Mouse (Mus musculus) kidney, adult 9 months (tissue): ENCODE measurements around the gene Kcnc1.

Source experiments
- DNase-seq: peaks from one replicate; pipeline ENCODE4 v3.0.0; 2022

The Kcnc1 gene

DNA sequence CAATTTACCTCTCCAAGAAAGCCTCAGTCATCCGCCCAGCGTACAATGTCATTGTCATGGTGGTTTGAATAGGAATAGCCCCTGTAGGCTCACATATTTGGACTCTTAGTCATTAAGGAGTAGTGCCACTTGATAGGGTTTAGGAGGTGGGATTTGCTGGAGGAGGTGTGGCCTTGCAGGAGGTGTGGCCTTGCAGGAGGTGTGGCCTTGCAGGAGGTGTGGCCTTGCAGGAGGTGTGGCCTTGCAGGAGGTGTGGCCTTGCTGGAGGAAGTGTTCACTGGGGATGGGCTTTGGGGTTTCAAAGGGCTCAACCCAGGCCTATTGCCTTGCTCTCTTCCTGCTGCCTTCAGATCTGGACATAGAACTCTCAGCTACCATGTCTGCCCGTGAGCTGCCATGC lies 81.2 kb downstream of the Kcnc1 start:
- DNase-seq = no peak

- no peak for DNase-seq
Measured at GRCm38 (mm10) chr7:46479793-46480192, 83.5 kb downstream of the Kcnc1 start.

DNA sequence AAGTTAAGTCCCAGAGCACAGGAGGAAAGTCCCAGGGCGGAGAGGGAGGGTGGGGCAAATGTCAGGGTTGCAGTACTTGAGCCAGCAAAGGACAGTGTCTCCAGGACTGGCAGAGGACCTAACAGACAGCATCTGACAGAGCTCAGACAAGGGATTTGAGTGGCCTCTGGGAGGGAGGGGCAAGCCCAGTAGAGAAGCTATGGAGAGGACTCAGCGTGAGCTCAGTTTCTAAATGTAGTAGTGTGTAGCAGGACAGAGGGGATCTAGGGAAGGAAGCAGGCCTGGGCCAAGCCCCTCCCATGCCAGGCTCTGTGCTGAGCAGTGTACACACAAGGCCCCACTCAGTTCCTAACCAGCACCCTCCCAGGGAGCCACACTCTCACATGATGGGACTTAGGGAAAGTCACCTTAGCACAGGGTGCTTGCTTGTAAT lies 85.8 kb downstream of the Kcnc1 start:
- peak; percentile 13 for DNase-seq

DNA sequence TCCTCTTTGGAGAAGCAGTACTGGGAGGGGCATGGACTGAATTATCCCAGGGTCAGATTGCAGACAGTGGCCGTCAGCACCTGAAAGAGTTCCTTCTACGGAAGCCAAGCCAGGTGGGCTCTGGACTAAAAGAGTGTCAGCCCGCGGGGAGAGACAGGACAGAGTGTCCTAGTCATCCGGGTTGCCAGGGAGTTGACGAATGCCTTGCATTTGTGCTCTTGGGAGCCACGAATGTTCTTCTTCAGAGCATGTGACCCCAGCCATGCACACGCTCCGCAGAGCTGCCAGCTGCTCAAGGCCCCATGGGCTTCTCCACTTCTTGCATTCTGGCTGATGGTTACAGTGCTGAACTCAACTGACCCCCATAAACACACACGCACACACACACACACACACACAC lies 86.8 kb downstream of the Kcnc1 start:
- no peak for DNase-seq

GRCm38 (mm10) chr7:46484223-46484622 lies 87.9 kb downstream of the Kcnc1 start:
- no peak for DNase-seq

GRCm38 (mm10) chr7:46486761-46487160 lies 90.5 kb downstream of the Kcnc1 start:
- DNase-seq = no peak

GRCm38 (mm10) chr7:46487354-46487753 lies 91.1 kb downstream of the Kcnc1 start:
- no peak for DNase-seq
